Mouse (Mus musculus) v-Abl transformed pro-B cells (cell line): ENCODE results near the gene Rpl13a.

ENCODE experiments used
- in situ Hi-C, 2 experiments: fragments of 400-800 bp; cut with MboI; formaldehyde crosslinking; loops; one replicate each; pipeline ENCODE4 v1.15.1; 2025; ENCODE audit not compliant: unreplicated experiment in 2 of 2

Gene Rpl13a

GRCm38 (mm10) chr7:45139904-45140723 is 11.6 kb upstream of the Rpl13a start:
- in situ Hi-C loops: loop anchor here in 1 of 2 experiments (5.0 kb wide), 1 partner anchor 58 kb away; no protein-coding TSS in a partner anchor

DNA sequence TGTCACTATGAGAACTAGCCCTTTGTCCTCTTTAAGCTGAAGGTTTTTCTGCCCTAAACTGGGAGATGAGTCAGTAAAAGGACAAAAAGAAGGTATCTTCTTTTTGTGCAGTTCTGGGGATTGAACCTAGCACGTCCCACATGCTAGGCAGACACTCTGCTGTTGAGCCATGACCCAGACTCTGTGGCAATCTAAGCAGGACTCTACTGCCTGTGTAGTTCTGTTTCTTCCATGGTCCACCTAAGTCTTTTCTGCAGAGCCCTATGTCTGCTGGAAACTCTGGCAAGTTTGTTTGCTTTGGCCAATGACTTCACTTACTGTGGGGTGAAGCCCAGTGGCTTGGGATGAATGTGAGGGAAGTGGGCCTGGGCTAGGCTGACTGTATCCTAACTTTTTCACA is 9.8 kb upstream of the Rpl13a start:
- in situ Hi-C loops: loop anchor here in 1 of 2 experiments (5.0 kb wide), 1 partner anchor 56 kb away; no protein-coding TSS in a partner anchor

DNA sequence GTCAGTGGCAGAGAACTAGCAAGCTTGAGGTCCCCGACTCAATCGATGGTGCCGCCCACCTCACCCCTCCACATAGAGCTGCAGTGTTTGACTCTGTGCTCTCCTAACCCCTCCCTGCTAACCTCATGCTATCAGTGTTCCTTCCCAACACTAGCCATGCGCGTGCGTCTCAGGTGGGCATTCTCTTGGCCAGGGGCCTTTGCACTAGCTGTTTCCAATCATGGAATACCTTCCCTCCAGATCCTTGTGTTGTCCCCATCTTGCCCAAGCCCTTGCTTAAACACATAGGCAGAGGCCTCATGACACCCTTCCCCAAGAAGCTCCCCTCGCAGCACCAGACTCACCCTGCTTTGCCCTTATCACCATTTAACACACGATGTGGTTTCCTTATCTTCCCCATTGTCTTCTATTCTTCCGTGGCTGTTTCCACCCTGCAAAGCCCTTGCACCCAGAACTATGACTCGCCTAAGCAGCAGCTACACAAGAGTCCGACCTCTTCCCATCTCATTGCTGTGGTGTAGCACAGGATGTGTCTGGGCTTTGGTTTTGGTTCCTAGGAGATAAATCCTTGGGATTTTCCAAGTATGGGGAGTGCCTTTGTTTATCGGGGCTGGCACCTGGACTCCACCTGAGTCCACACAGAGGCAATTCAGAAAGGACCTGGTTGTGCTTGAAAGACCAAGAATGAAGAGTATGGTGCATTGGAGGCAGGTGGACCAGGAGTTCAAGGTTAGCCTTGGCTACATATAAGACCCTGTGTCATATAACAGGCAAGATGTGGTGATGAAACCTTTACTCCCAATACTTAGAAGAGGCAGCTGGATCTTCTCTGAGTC is 8.8 kb upstream of the Rpl13a start:
- in situ Hi-C loops: loop anchor here in 1 of 2 experiments (5.0 kb wide), 1 partner anchor 55 kb away; no protein-coding TSS in a partner anchor

- in situ Hi-C loops: loop anchor here in 1 of 2 experiments (5.0 kb wide), 1 partner anchor 54 kb away; no protein-coding TSS in a partner anchor
Measured at GRCm38 (mm10) chr7:45135993-45136567, 7.5 kb upstream of the Rpl13a start, which contains the start of the genes Gm45713 and Flt3l. Gm45713 (minus strand) TSS chr7:45136231. Flt3l (minus strand) TSS chr7:45136432.

DNA sequence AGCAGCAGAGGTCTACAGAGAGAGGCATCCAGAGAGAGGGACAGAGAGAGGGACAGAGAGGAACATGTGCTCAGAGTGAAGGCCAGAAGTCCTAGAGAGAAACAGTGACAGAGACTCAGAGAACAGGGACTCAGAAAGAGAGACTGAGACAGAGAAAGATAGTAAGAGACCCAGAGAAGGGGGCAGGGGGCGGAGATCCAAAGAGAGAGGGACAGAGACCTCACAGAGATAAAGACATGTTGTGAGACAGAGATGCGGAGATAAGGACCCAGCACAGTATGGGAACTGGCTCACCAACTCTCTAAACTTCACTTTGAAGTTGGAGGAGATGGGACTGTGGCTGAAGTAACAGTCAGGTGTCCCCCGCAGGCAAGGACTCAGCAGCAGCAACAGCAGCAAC is 6.8 kb upstream of the Rpl13a start:
- in situ Hi-C loops: loop anchor here in 1 of 2 experiments (5.0 kb wide), 1 partner anchor 53 kb away; no protein-coding TSS in a partner anchor

DNA sequence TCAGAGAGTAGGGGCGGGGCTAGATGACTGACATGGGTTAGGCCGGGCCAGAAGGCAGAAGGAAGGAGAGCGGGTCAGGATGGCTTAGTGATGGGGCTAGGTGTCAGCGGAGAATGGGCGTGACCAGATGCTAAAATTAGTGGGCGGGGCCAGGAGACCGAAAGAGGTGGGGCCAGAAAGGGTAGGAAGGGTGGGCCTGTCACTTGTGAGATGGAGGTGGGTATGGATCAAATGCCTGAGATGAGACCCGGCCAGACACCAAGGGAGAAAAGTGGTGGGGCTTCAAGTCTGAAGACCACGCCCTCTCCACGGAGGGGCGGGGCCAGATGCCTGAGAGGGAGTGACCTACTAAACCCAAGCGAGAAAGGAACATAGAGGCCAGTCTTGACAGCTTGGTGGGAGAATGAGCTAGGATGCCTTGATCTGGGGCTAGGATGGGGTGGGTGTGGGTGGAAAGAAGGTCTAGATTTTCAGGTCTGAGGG is 6.0 kb upstream of the Rpl13a start:
- in situ Hi-C loops: loop anchor here in 1 of 2 experiments (5.0 kb wide), 1 partner anchor 52 kb away; no protein-coding TSS in a partner anchor

DNA sequence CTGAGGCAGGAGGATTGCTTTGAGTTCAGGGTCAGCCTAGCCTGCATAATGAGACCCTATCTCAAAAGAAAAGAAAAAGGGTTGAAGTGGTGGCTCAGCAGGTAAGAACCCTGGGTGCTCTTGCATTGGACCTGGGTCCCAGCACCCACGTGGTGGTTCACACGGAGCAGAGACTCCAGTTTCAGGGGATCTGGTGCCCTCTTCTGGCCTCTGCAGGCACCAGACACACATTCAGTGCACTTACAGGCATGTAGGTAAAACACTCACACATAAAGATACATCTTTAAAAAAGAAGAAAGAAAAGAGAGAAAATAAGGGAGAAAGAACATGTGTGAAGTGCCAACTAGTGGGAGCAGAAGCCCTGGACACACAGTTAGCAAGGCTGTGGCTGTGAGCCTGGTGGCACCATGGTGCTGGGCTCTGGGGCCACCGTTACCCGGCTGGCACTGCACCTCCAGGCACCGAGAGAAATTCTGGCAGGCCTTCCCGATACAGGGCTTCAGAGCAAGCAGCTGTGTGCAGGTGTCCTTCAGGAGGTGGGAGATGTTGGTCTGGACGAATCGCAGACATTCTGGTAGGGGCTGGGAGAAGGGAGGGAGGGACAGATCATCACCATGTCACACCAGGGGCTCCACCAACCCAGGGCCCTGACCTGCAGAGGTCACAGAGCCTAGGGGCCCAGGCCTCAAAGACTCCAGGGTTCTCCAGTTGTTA is 5.0 kb upstream of the Rpl13a start:
- in situ Hi-C loops: no loop called here

DNA sequence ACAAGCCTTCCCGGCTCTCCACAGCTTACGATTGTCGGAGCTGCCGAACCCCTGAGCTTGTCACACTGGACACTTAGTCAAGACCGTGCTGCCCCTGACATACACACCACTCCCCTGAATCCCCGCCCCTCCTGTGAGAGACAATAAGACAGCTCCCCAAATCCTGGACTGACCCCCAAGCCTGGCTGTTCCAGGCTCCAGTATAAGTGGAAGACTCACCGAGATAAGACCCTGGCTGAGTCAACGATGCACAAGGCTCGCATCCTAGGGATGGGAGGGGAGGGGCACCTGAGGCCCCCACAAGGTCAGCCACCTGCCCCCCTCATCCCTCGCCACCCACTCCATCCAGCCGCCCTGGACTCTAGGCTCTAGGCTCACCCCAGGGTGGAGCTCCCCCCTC is 3.3 kb upstream of the Rpl13a start:
- in situ Hi-C loops: no loop called here

DNA sequence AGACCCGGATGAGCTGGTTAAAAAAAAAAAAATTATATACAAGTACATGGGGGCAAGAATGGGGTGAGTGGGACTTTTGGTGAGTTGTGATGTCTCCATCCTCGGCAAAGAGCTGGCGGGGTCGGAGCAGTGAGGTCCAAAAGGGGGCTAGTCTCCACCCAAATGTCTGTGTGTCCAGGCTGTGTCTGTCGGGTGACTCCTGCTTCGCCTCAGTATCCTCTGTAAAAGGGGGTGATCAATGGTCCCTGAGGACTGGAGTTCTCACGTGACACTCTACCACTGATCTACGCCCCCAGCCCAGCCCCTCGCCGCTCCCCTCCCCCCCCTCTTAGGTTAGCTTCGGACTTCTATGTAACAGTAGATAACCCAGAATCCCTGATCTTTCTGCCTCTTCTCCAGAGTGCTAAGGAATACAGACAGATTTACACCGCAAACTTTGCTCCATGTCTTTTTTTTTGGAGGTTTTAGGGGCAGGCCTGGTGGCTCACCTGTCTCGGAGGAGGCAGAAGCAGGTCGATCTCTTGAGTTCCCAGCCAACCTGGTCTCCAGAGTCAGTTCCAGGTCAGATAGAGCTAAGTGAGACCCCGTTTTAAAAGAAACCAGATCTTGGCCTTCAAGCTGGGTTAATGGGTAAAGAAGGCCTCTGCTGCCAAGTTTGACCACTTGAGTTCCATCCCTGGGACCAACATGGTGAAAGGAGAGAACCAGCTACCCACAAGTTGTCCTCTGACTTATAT is 1.4 kb upstream of the Rpl13a start:
- in situ Hi-C loops: loop anchor here in 1 of 2 experiments (5.0 to 10.0 kb wide), 4 partner anchors 48 to 585 kb away; partner anchors contain the start of genes Prmt1, Rpl18 and Sphk2

- in situ Hi-C loops: loop anchor here in 1 of 2 experiments (5.0 to 10.0 kb wide), 4 partner anchors 47 to 585 kb away; partner anchors contain the start of genes Prmt1, Rpl18 and Sphk2
Measured at GRCm38 (mm10) chr7:45129318-45129717, 757 bp upstream of the Rpl13a start.

GRCm38 (mm10) chr7:45127700-45128224 is 799 bp downstream of the Rpl13a start:
- in situ Hi-C loops: loop anchor here in 1 of 2 experiments (5.0 to 10.0 kb wide), 4 partner anchors 45 to 587 kb away; partner anchors contain the start of genes Prmt1, Rpl18 and Sphk2

- in situ Hi-C loops: loop anchor here in 1 of 2 experiments (5.0 to 10.0 kb wide), 4 partner anchors 45 to 588 kb away; partner anchors contain the start of genes Prmt1, Rpl18 and Sphk2
Measured at GRCm38 (mm10) chr7:45126844-45127699, 1.5 kb downstream of the Rpl13a start.

DNA sequence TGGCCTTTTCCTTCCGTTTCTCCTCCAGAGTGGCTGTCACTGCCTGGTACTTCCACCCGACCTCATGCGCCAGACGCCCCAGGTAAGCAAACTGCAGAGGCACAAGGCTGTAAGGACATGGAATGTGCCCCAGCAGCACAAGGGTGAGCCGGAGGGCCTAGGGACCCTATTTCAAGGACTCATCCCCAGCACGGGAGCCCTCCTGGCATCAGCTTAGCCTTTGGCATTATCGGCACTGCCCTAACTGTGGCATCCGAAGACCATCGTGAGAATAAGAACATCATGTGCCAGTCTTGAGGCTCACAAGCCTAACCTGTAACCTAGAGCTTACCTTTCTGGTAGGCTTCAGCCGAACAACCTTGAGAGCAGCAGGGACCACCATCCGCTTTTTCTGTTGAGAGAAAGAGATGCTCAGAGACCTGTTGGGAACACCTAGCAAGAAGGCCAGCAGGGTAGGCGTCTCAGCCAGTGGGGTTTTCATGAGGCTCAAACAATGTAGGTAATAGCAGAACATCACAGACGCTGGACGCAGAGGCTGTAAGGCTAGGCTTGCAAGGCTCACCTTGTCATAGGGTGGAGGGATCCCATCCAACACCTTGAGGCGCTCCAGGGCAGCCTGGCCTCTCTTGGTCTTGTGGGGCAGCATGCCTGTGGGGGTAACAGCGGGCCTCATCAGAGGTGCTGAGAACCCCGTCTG is 2.3 kb downstream of the Rpl13a start:
- in situ Hi-C loops: loop anchor here in 1 of 2 experiments (5.0 to 10.0 kb wide), 4 partner anchors 44 to 589 kb away; partner anchors contain the start of genes Prmt1, Rpl18 and Sphk2

DNA sequence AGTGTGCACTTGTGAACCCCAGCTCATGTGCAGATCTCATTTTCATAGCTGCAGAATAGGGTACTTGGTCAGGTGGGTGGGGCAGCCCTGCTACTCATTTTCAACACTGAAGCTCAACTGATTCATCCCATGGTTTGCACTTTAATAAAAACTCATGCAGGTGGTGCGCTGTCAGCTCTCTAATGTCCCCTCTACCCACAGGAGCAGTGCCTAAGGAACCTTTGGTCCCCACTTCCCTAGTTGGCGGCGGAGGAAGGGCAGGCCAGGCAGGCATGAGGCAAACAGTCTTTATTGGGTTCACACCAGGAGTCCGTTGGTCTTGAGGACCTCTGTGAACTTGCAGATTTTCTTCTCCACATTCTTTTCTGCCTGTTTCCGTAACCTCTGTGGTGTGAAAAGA is 2.9 kb downstream of the Rpl13a start:
- in situ Hi-C loops: loop anchor here in 1 of 2 experiments (5.0 to 10.0 kb wide), 4 partner anchors 43 to 589 kb away; partner anchors contain the start of genes Prmt1, Rpl18 and Sphk2

DNA sequence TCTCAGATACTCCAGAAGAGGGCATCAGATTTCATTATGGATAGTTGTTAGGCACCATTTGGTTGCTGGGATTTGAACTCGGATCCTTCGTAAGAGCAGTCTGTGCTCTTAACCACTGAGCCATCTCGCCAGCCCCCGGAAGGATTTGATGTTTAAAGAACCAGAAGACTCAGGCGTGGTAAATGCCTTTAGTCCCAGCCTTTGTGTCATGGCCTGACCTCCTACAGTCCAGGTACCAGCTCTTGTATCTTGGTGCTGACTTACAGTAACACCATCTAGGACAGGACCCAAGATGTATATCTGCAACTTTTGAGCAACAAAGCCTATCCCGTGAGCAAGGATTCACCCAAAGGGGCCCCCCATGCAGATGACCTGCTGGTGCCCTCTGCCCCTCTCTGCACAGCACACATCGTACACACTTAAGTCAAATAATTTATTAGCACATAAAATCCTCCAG is 3.4 kb downstream of the Rpl13a start:
- in situ Hi-C loops: loop anchor here in 1 of 2 experiments (5.0 to 10.0 kb wide), 4 partner anchors 43 to 590 kb away; partner anchors contain the start of genes Prmt1, Rpl18 and Sphk2
